Mouse (Mus musculus): ENCODE results near the gene Bbx.

- TF ChIP-seq POLR2A (IDR thresholded peaks at IDR 0.05; ENCODE audit: insufficient read depth, low read length) (no peak), CTCF (IDR thresholded peaks at IDR 0.05; ENCODE audit: low read depth, low read length) (no peak)
These were observed 129.6 kb downstream of the Bbx start for GRCm38 (mm10) chr16:50302566-50302965.

All from ES-Bruce4 (cell line).